Mouse (Mus musculus) liver, adult 2 months (tissue): ENCODE results near the gene C2cd6. TPM values are rescaled to one million over a fixed set of nuclear protein-coding genes. Genes with fewer than 3 reads are reported as not detected.

ENCODE experiments used
- DNase-seq: peaks from one replicate; pipeline ENCODE4 v3.0.0-alpha.2; 2011; ENCODE audit warnings: low read depth, low spot score; ENCODE audit errors: extremely low read depth
- H3K27ac ChIP-seq: fragments of 200-500 bp; replicated peaks from 2 replicates; pipeline ENCODE4 v1.5.1; 2012; ENCODE audit warnings: low read depth, mild to moderate bottlenecking, control low read depth, inconsistent platforms, low read length; ENCODE audit not compliant: insufficient read depth
- H3K27me3 ChIP-seq: fragments of 200-500 bp; 2 replicates; pipeline ENCODE4 v1.6.1; 2012; ENCODE audit warnings: mild to moderate bottlenecking, moderate library complexity, low read length, inconsistent platforms; ENCODE audit not compliant: control insufficient read depth, insufficient read depth
- H3K36me3 ChIP-seq: fragments of 200-500 bp; 2 replicates; pipeline ENCODE4 v1.6.1; 2012; ENCODE audit warnings: low read length, inconsistent platforms; ENCODE audit not compliant: control insufficient read depth, insufficient read depth
- H3K4me1 ChIP-seq: fragments of 200-500 bp; 2 replicates; pipeline ENCODE4 v1.6.1; 2011; ENCODE audit warnings: low read length; ENCODE audit not compliant: control insufficient read depth, insufficient read depth
- H3K4me3 ChIP-seq: fragments of 200-500 bp; 2 replicates; pipeline ENCODE4 v1.5.1; 2011; ENCODE audit warnings: low read depth, mild to moderate bottlenecking, control low read depth, low read length, moderate library complexity; ENCODE audit not compliant: insufficient read depth
- H3K79me2 ChIP-seq: fragments of 200-500 bp; 2 replicates; pipeline ENCODE4 v1.6.1; 2012; ENCODE audit warnings: inconsistent platforms, mild to moderate bottlenecking, low read length, moderate library complexity; ENCODE audit not compliant: control insufficient read depth, insufficient read depth
- H3K9ac ChIP-seq: fragments of 200-500 bp; 2 replicates; pipeline ENCODE4 v1.6.1; 2012; ENCODE audit warnings: low read depth, mild to moderate bottlenecking, control low read depth, inconsistent platforms, low read length
- CTCF ChIP-seq: fragments of 200-500 bp; IDR thresholded peaks from 2 replicates; pipeline ENCODE4 v1.5.1; 2011; ENCODE audit warnings: low read depth, low read length, control low read depth
- POLR2A ChIP-seq: fragments of 200-500 bp; IDR thresholded peaks from 2 replicates; pipeline ENCODE4 v1.6.1; 2011; ENCODE audit warnings: low read length, control low read depth; ENCODE audit not compliant: insufficient read depth; ENCODE audit errors: extremely low read depth
- WGBS: fragments of 180-500 bp; shearing (Covaris S2); methylation state at CpG from one replicate; pipeline ENCODE4 v1.1.7; 2018; 5-methylcytosine and 5-hydroxymethylcytosine counted together
- polyA plus RNA-seq: library from polyadenylated mRNA; depleted of rRNA; stranded (reverse); fragments of >200 nt; gene quantifications from 2 replicates; pipeline ENCODE4 v1.2.3, GENCODE M21; 2012; rRNA removed
- total RNA-seq: library from RNA; depleted of rRNA; stranded (reverse); fragments of >200 nt; gene quantifications from 2 replicates; pipeline ENCODE4 v1.2.3, GENCODE M21; 2014; rRNA removed

The C2cd6 gene
- total RNA-seq = under 0.01 TPM in 1 of 2 replicates, not detected in the other
- not detected in 2 replicates for polyA plus RNA-seq

DNA sequence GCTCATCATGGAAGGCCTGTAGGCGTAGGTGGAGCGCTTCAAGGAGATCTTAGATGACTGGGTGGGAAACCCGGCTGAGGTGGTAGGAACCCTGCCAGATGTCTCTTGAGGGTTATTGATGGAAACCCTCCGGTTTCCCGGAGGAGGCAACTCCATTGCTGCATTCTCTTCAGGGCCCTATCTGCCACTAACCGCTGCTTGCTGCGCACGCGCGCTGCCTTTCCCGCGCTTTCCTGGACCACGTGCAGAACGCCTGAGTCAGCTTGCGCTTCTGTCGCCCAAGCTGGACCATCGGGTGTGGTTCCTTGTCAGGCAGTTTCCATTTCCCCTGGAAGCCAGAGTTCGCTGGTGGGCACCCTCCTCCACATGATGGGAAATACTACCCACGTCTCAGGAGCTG is at the start of gene C2cd6:
Gene C2cd6, minus strand, starts transcription at position 196 of the 400 bp plus-strand sequence.
- TF ChIP-seq CTCF (no peak), POLR2A (no peak)
- Histone ChIP-seq H3K36me3 (no peaks in the 10 kb centered on the region), H3K4me1 (no peaks in the 10 kb centered on the region), H3K27me3 (no peaks in the 10 kb centered on the region), H3K79me2 (no peaks in the 10 kb centered on the region), H3K9ac (no peak within 1 kb of the TSS), H3K4me3 (no peak within 1 kb of the TSS), H3K27ac (no peak within 1 kb of the TSS)
- 91% methylated on average over 19 of the region's 19 CpGs for WGBS
- DNase-seq = no peak

DNA sequence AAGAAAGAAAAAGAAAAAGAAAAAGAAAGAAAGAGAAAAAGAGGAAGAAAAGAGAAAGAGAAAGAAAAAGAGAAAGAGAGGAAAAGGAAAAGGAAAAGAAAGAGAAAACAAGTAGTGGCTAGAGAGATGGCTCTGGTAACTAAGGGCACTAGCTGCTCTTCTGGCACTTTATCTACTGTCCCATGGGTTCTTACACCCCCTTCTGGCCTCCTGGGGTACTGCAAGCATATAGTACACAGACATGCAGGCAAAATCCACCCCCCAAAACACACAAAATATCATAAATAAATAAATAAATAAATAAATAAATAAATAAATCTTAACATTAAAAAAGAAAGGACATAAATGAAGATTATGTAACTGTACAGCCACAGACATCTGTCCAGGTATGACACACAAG is 48.1 kb upstream of the C2cd6 start:
- Histone ChIP-seq H3K4me1 (no peaks in the 10 kb centered on the region), H3K79me2 (no peaks in the 10 kb centered on the region), H3K9ac (no peak overlapping the region), H3K27me3 (no peaks in the 10 kb centered on the region), H3K27ac (no peak overlapping the region), H3K36me3 (peaks cover 3% of the 10 kb centered on the region; the same call in 1 of the 2 replicates), H3K4me3 (no peak overlapping the region)
- TF ChIP-seq POLR2A = no peak
- peak; percentile 65 for TF ChIP-seq CTCF
- peak; percentile 50 for DNase-seq

DNA sequence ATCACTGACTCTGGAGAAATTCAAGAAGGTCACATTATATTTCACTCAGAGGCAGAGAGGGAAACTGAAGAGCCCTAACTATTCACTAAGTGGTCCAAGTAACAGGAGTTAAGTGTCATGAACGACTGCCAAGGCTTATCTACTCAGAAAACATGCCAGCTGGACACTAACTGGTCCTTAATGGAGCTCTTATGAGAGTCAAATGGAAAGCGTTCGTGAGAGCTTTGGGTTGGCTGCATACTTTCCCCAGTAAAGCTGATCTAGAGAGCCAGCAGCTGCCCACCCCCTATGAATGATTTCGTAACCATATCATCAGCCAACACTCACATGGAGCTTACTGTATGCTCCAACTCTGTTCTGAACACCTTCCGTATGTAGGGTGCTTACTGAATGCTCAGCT is 39.7 kb upstream of the C2cd6 start:
- no peak for TF ChIP-seq CTCF
- no peak for DNase-seq
- 73% methylated on average over 5 of the region's 5 CpGs for WGBS
- H3K4me1 ChIP-seq = no peaks in the 10 kb centered on the region
- H3K27ac ChIP-seq = no peak overlapping the region
- no peak overlapping the region for H3K4me3 ChIP-seq
- no peaks in the 10 kb centered on the region for H3K79me2 ChIP-seq
- H3K36me3 ChIP-seq = peaks cover 5% of the 10 kb centered on the region; the same call in 1 of the 2 replicates
- no peaks in the 10 kb centered on the region for H3K27me3 ChIP-seq
- no peak overlapping the region for H3K9ac ChIP-seq

DNA sequence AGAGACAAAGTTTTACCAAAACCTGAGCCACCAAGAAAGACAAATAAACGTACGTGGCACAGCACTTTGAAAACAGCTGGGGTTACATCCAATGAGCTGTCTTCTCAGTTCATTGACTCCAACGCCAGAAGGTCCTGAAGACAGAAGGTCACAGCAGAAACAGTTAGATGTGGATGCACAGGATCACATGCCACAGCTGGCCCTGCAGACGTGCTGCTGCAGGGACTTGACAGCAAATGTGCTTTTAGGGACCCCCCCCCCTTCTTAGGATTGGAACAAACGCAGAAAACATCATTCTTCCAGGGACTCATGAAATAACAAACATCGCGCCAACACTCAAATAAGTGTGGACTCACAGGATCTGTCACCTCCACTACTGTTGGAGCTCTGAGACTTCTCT is 34.2 kb upstream of the C2cd6 start:
- no peaks in the 10 kb centered on the region for H3K27me3 ChIP-seq
- H3K79me2 ChIP-seq = no peaks in the 10 kb centered on the region
- peaks cover 17% of the 10 kb centered on the region for H3K36me3 ChIP-seq
- DNase-seq = no peak
- no peak for TF ChIP-seq POLR2A
- no peak for TF ChIP-seq CTCF
- H3K4me3 ChIP-seq = no peak overlapping the region
- 81% methylated on average over 7 of the region's 7 CpGs for WGBS
- no peak overlapping the region for H3K27ac ChIP-seq
- H3K9ac ChIP-seq = no peak overlapping the region
- H3K4me1 ChIP-seq = no peaks in the 10 kb centered on the region

DNA sequence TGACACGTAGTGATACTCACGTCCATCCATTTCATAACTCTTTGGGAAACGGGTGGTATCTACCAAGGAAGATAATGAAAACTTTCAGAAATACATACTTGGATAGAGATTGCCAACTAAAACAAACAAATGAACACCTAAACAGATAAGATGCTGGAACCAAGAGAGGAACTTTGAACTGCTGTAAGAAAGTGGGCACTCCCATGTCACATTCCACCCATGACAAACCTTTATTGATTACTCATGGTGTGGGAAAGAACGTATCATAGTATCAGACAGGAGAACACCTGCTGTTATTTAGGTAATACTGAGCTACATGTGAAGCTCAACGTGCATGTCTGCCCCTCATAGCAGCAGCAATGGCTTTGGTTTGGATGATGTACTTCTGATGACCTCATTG is 30.9 kb upstream of the C2cd6 start:
- H3K4me3 ChIP-seq = no peak overlapping the region
- H3K36me3 ChIP-seq = peaks cover 22% of the 10 kb centered on the region
- H3K27ac ChIP-seq = no peak overlapping the region
- DNase-seq = no peak
- H3K9ac ChIP-seq = no peak overlapping the region
- no peaks in the 10 kb centered on the region for H3K27me3 ChIP-seq
- H3K4me1 ChIP-seq = no peaks in the 10 kb centered on the region
- 69% methylated on average over 5 of the region's 5 CpGs for WGBS
- no peak for TF ChIP-seq POLR2A
- TF ChIP-seq CTCF = no peak
- no peaks in the 10 kb centered on the region for H3K79me2 ChIP-seq

DNA sequence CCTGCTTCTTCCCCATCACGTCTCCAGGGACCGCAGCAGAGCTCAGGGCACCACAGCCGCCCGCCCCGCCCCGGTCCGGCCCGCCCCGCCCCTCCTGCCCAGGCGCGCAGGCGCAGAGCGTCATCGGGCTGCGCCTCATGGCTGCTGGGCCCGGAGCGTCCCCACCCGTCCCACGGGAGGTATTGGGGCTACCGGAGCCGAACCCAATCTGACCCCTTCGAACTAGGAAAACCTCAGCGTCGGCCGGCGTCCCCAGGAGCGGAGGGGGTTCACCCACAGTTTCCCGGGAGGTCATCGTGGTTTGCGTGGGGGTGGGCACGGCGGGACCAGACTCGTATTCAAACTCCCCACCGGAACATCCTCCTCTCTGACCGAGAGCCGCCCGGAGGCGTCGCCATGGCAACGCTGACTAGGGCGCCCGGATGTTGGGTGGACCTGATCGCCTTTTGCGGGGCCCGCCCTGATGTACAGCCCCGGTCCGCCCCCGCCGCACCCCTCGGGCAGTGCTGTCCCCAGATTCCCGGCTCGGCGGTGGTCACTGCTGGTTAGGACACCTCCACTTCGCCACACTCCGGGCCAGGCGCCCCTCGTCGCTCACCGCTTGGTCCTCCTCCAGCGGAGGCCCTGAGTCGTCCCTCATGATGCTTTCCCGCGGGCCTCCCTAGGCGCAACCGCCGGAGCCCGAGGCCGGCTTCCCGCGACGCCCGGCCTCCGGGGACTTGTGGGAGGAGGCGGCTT is 25.2 kb upstream of the C2cd6 start, which contains the start of gene Tmem237:
Gene Tmem237, minus strand, starts transcription at position 689 of the 738 bp plus-strand sequence.
- Histone ChIP-seq H3K9ac (peak within 1 kb of the TSS; percentile 84), H3K27me3 (no peaks in the 10 kb centered on the region), H3K27ac (no peak within 1 kb of the TSS), H3K4me1 (no peaks in the 10 kb centered on the region), H3K79me2 (no peaks in the 10 kb centered on the region), H3K4me3 (peak within 1 kb of the TSS; percentile 99), H3K36me3 (peaks cover 5% of the 10 kb centered on the region; the same call in 1 of the 2 replicates)
- TF ChIP-seq POLR2A = no peak
- 0 out of 2 replicates have a peak, but pooled peaks have one; percentile 20 for TF ChIP-seq CTCF
- peak; percentile 62 for DNase-seq
- WGBS = under 1% methylated on average over 74 of the region's 74 CpGs
